Mouse (Mus musculus): ENCODE results near the gene Slc16a1. TPM values are rescaled to one million over a fixed set of nuclear protein-coding genes. Genes with fewer than 3 reads are reported as not detected.
A peak's percentile ranks its signal among the peaks of the same experiment; 100 is the strongest.
"Not testable (repeated sequence)": the region's sequence is repeated elsewhere in the genome, so short reads cannot be mapped to it uniquely, and the experiment has no call there.

The Slc16a1 gene
- polyA plus RNA-seq, 1 experiment from 2014 or later, result 32.1 TPM

DNA sequence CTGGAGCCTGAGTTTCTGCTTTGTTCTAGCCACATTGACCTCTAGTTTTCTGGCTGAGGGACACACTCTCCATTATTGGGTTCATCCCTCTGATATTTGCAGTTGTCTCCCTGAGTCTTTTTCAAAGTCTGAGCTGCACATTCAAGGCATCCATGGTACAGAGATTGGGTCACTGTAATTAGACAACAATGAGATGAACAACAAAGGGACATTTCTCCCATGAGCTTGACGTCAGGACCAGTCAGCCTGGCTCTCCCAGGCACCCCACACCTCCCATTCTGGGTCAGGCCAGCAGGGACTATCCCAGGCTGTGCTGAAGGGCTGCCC lies 31.4 kb downstream of the Slc16a1 start:
- Histone ChIP-seq H3K9ac (no peak overlapping the region), H3K4me2 (no peak overlapping the region), H3K9me3 (no peaks in the 10 kb centered on the region), H3K36me3 (replicated peaks) (no peaks in the 10 kb centered on the region), H3K27me3 (no peaks in the 10 kb centered on the region), H3K4me1 (peaks cover 16% of the 10 kb centered on the region), H3K4me3 (replicated peaks) (no peak overlapping the region), H3K27ac (no peak overlapping the region; the same call in 1 of the 2 replicates)
- no peak for ATAC-seq (ENCODE audit: low FRiP score)
- WGBS, result 24% methylated on average over 1 of the region's 1 CpGs

DNA sequence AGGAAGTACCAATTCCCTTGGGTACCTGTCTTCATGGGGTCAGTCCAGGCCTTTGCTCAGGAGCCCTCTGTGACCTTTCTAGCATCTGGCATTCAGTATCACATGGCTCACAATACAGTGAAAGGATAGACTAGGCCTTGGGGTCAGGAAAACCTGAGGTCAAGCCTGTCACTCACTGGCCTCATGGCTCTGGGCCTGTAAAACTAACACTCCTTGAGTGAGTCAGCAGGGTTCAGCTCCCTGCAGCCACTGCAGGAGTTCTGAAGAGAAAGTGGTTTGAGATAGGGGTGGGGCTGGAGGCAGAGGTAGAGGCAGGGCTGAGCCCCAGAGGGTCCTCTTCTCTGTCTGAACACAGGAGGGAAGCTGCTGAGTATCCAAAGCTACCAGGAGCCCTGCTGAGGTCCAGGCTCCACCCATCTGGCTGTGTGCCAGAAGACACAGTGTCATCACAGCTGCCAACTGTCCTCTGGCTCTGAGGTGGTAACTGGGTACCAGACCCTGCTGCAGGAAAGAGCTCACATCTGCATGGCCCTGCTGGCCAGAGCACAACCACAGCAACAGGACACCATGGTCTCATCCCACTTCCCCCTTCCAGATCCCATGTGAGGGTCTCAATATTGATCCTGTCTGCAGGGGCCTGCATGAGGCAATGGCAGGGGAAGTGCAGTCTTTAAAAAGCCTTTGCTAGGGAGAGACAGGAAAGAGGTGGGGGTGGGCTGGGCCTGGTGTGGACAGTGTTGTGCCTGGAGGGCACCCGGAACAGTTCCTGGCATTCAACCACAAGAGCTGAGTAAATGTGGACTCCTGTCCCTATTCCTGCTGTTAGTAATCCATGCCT lies 31.9 kb downstream of the Slc16a1 start:
- H3K27me3 ChIP-seq; H3K9ac ChIP-seq; H3K4me2 ChIP-seq; H3K4me3 ChIP-seq (replicated peaks); H3K9me3 ChIP-seq; H3K36me3 ChIP-seq (replicated peaks); H3K27ac ChIP-seq: not testable (repeated sequence)
- peaks cover 22% of the 10 kb centered on the region for H3K4me1 ChIP-seq
- ATAC-seq (ENCODE audit: low FRiP score), result 0 out of 2 replicates have a peak, but pooled peaks have one; percentile 50
- WGBS, result 59% methylated on average over 1 of the region's 1 CpGs

- ATAC-seq (ENCODE audit: low FRiP score), result no peak
- H3K4me2 ChIP-seq, result no peak overlapping the region
- peaks cover 24% of the 10 kb centered on the region for H3K4me1 ChIP-seq
- 73% methylated on average over 6 of the region's 6 CpGs for WGBS
- no peak overlapping the region for H3K4me3 ChIP-seq (replicated peaks)
- H3K27me3 ChIP-seq, result no peaks in the 10 kb centered on the region
- no peaks in the 10 kb centered on the region for H3K36me3 ChIP-seq (replicated peaks)
- no peak overlapping the region for H3K9ac ChIP-seq
- H3K27ac ChIP-seq, result no peak overlapping the region
- H3K9me3 ChIP-seq, result no peaks in the 10 kb centered on the region
These were observed 33.1 kb downstream of the Slc16a1 start for GRCm38 (mm10) chr3:104671543-104671942.

DNA sequence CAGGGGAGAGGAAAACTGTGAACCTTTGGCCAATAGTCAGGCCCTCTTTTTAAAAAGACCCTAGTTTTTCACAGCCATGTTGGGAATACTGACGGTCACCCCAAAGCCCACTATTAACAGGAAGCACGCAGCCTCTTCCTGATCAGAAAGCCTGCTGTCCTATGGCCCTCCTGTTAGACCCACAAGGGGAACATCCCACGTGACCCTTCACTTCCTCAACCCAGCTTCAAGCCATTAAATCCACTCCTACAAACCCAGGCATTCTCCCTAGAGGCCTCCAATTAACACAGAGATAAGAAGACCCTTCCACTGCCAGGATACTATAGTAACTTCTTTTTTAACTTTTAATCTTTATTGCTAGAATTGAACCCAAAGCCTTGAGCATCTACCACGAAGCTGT lies 33.6 kb downstream of the Slc16a1 start:
- H3K4me2 ChIP-seq, result no peak overlapping the region
- no peak overlapping the region for H3K9ac ChIP-seq
- no peaks in the 10 kb centered on the region for H3K9me3 ChIP-seq
- peaks cover 24% of the 10 kb centered on the region for H3K4me1 ChIP-seq
- no peak overlapping the region for H3K27ac ChIP-seq
- H3K27me3 ChIP-seq, result no peaks in the 10 kb centered on the region
- H3K4me3 ChIP-seq (replicated peaks), result no peak overlapping the region
- 74% methylated on average over 4 of the region's 4 CpGs for WGBS
- H3K36me3 ChIP-seq (replicated peaks), result no peaks in the 10 kb centered on the region
- ATAC-seq (ENCODE audit: low FRiP score), result no peak

- no peaks in the 10 kb centered on the region for H3K9me3 ChIP-seq
- H3K4me1 ChIP-seq, result peaks cover 24% of the 10 kb centered on the region
These were observed 35.3 kb downstream of the Slc16a1 start for GRCm38 (mm10) chr3:104673642-104674328.

DNA sequence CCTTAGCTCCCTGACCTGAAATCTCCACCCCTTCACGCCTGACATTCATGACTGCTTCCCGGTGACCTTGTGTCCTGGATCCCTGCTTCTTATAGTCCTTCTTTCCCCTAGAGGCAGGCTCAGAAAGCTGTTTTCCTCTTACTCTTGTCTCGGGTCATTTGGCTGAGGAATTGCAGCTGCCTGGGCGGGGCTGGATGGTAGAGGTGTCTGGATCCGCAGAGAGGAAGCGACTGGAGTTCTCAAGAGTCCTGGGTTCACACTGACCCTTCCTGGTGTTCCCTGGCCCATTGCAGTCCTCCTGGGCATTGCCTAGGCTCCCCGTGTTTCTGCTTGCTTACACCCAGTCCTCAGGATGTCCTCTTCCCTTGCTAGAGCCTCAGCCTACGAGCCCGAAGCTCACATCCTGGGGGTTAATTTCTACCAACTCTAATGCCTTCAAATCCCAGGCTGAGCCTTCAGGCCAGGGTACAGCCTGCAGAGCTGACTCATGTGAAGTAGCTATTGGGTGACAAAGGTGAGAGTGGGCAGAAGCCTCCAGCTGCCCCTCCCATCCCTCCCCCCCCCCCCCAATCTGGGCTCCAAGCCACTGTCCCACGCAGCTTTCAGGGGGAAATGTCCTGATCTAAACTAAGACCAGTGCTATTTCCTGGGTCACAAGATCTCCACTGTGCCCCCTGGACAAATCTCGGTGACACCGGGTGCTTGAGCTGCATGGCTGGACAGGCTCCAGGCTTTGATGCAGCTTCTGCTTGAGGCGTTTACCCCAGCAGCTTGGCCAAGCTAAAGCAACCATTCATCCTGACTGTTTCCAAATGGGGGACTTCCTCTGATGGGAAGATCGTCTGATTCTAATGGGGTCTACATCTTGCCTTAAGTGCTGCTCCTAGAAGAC lies 36.1 kb downstream of the Slc16a1 start:
- peak overlapping the region; percentile 73 for H3K4me2 ChIP-seq
- H3K27ac ChIP-seq, result no peak overlapping the region
- 0 out of 2 replicates have a peak overlapping the region, but pooled peaks have one; percentile 29 for H3K9ac ChIP-seq
- no peaks in the 10 kb centered on the region for H3K36me3 ChIP-seq (replicated peaks)
- ATAC-seq (ENCODE audit: low FRiP score), result no peak
- no peaks in the 10 kb centered on the region for H3K27me3 ChIP-seq
- H3K4me3 ChIP-seq (replicated peaks), result peak overlapping the region; percentile 36
- WGBS, result 36% methylated on average over 14 of the region's 14 CpGs
- peaks cover 24% of the 10 kb centered on the region for H3K4me1 ChIP-seq
- no peaks in the 10 kb centered on the region for H3K9me3 ChIP-seq

More at GRCm38 (mm10) chr3:104673642-104674328, 35.3 kb downstream of the Slc16a1 start:
- no peaks in the 10 kb centered on the region for H3K27me3 ChIP-seq
- H3K27ac ChIP-seq, result no peak overlapping the region
- no peaks in the 10 kb centered on the region for H3K36me3 ChIP-seq (replicated peaks)
- WGBS, result 81% methylated on average over 4 of the region's 4 CpGs
- no peak for ATAC-seq (ENCODE audit: low FRiP score)
- H3K4me3 ChIP-seq (replicated peaks), result no peak overlapping the region
- no peak overlapping the region for H3K4me2 ChIP-seq
- H3K9ac ChIP-seq, result no peak overlapping the region

DNA sequence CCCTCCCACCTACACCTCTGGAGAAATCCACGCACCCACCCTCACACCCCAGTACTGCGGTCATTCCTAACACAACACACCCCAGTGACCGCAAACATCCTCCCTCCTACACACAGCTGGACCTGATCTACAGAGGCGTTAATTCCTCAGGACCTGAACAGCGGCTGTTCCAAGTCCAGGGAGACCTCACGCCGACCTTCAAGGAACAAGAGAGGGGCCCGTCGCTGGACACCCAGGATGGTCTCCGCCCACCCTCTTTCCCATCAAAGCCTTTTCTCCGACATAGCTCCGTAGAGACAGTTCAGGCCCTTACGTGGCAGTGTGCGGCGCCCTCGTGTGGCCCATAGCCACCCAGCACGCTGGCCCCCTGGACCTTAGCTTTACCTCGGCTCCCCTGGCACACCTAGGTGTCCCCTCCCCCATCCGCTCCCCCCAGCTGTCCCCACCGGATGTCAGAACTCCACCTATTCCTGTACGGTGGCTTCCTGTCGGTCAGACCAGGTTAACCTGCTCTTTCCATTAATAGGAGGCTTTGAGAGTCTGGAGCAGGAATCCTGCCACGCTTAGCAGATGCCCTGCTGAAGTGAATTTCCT lies 36.9 kb downstream of the Slc16a1 start:
- 6% methylated on average over 23 of the region's 23 CpGs for WGBS

GRCm38 (mm10) chr3:104677781-104678180 lies 39.3 kb downstream of the Slc16a1 start:
- H3K27ac ChIP-seq, result no peak overlapping the region
- WGBS, result 89% methylated on average over 2 of the region's 2 CpGs
- H3K27me3 ChIP-seq, result no peaks in the 10 kb centered on the region
- no peak overlapping the region for H3K9ac ChIP-seq
- no peak overlapping the region for H3K4me2 ChIP-seq
- H3K4me1 ChIP-seq, result peaks cover 11% of the 10 kb centered on the region
- H3K4me3 ChIP-seq (replicated peaks), result no peak overlapping the region
- no peaks in the 10 kb centered on the region for H3K36me3 ChIP-seq (replicated peaks)
- H3K9me3 ChIP-seq, result no peaks in the 10 kb centered on the region
- ATAC-seq (ENCODE audit: low FRiP score), result no peak

More for the DNA sequence above, 36.9 kb downstream of the Slc16a1 start:
- ATAC-seq (ENCODE audit: low FRiP score), result peak; percentile 85
- Histone ChIP-seq H3K27ac (no peak overlapping the region), H3K4me3 (replicated peaks) (peak overlapping the region; percentile 36), H3K9ac (peak overlapping the region; percentile 29; the same call in 1 of the 2 replicates), H3K27me3 (no peaks in the 10 kb centered on the region), H3K4me2 (peak overlapping the region; percentile 73), H3K36me3 (replicated peaks) (no peaks in the 10 kb centered on the region), H3K4me1 (peaks cover 18% of the 10 kb centered on the region), H3K9me3 (no peaks in the 10 kb centered on the region)

GRCm38 (mm10) chr3:104678826-104679225 lies 40.4 kb downstream of the Slc16a1 start:
- Histone ChIP-seq H3K4me2 (no peak overlapping the region), H3K27ac (no peak overlapping the region), H3K4me1 (peaks cover 11% of the 10 kb centered on the region), H3K36me3 (replicated peaks) (no peaks in the 10 kb centered on the region), H3K9me3 (no peaks in the 10 kb centered on the region), H3K9ac (no peak overlapping the region), H3K27me3 (no peaks in the 10 kb centered on the region), H3K4me3 (replicated peaks) (no peak overlapping the region)
- ATAC-seq (ENCODE audit: low FRiP score), result no peak
- 65% methylated on average over 8 of the region's 8 CpGs for WGBS

DNA sequence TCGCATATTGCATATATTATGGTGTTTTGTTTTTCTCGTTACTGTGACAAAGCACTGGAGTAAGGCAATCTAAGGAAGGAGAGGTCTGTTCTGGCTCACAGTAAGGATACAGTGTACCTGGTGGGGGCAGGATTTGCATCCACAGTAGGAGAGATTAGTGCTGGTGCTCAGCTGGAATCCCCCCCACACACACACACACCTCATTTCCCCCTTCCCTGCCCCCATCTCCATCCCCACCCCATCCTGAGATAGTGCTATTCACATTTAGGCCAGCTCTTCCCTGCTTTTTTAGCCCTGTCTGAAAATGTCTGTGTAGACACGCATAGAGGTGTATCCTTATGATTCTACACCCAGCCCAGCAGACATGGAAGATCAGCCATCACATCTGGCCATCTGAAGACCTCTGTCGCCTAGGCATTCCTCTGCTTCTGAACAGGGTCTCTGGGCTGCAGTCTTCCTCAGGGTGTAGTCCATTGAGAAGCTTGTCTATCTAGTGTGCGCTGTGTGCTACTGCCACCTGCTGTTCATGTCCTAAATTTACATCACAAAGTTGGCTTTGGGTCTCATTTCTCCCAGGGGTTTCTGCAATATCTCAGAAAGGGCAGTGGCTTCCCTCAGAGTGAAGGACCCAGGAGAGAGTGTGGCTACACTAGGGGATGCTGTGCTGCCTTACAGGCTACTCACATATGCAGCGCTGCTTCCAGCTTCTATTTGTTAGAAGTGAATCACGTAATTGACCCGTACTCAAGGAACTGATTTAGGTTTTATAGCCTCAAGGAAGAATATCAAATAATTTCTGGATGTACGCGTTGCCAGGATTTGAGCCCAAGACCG lies 44.4 kb downstream of the Slc16a1 start:
- Histone ChIP-seq H3K9ac (no peak overlapping the region), H3K27ac (no peak overlapping the region), H3K9me3 (no peaks in the 10 kb centered on the region), H3K4me3 (replicated peaks) (no peak overlapping the region), H3K4me2 (no peak overlapping the region), H3K27me3 (no peaks in the 10 kb centered on the region), H3K4me1 (no peaks in the 10 kb centered on the region), H3K36me3 (replicated peaks) (no peaks in the 10 kb centered on the region)
- 61% methylated on average over 11 of the region's 11 CpGs for WGBS
- ATAC-seq (ENCODE audit: low FRiP score), result peak; percentile 63; the same call in 1 of the 2 replicates

DNA sequence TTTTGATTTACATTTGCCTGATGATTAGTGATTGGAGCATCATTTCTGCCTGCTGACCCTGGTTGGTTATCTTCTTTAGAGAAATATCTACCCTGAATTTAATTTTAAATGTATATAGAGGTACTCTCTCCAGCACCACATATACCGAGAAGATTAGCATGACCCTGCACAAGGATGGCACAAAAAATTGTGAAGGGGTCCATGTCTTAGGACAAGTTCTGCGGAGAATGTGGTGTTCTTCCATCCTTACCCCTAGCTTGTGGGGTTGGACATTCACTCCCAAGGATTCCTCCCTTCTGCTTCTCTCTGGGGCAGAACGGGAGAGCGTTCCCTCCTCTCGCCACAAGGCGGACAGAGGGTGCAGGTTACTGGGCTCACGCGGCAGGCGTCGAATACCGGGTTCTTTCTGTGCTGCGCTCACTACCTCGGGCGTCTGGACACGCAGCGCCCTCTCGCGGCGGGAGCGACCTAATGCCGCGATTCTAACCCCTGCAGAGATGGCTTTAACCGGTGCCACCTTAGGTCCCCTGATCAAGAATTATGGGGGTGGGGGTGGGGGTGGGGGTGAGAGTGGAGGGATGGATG lies 62.4 kb downstream of the Slc16a1 start:
- Histone ChIP-seq H3K9ac (no peak overlapping the region), H3K4me3 (replicated peaks) (no peak overlapping the region), H3K9me3 (no peaks in the 10 kb centered on the region), H3K36me3 (replicated peaks) (no peaks in the 10 kb centered on the region), H3K27ac (no peak overlapping the region), H3K4me2 (no peak overlapping the region), H3K27me3 (peaks cover 19% of the 10 kb centered on the region), H3K4me1 (no peaks in the 10 kb centered on the region)
- WGBS, result 5% methylated on average over 23 of the region's 23 CpGs
- ATAC-seq (ENCODE audit: low FRiP score), result peak; percentile 78
